Mouse (Mus musculus) MEL (cell line): ENCODE measurements around the gene Doc2g.

Experiments used
- CTCF ChIP-seq, 3 experiments: IDR thresholded peaks in 2 of 3; conservative IDR thresholded peaks in 1 of 3; 2 replicates each; pipeline ENCODE4 v1.5.1; 2011 to 2012; ENCODE audit warnings: low read length in 3 of 3, low read depth in 2 of 3, mild to moderate bottlenecking in 2 of 3, improper control_type of control experiment in 1 of 3, inconsistent platforms in 1 of 3, mixed read lengths in 1 of 3, moderate library complexity in 1 of 3; ENCODE audit not compliant: control insufficient read depth in 1 of 3, insufficient read depth in 1 of 3, poor library complexity in 1 of 3, severe bottlenecking in 1 of 3
- E2F4 ChIP-seq: IDR thresholded peaks from 2 replicates; pipeline ENCODE4 v1.6.1; 2011; ENCODE audit warnings: low read depth, low read length, improper control_type of control experiment, borderline replicate concordance
- EP300 ChIP-seq, 2 experiments: IDR thresholded peaks; 2 replicates each; pipeline ENCODE4 v1.6.1; 2011; ENCODE audit warnings: improper control_type of control experiment in 2 of 2, low read length in 2 of 2, low read depth in 1 of 2, mild to moderate bottlenecking in 1 of 2
- GABPA ChIP-seq: IDR thresholded peaks from 2 replicates; pipeline ENCODE4 v1.6.1; 2012; ENCODE audit warnings: low read depth, mild to moderate bottlenecking, inconsistent platforms, low read length, improper control_type of control experiment, moderate library complexity
- GATA1 ChIP-seq: IDR thresholded peaks from 2 replicates; pipeline ENCODE4 v1.6.1; 2011; ENCODE audit warnings: low read depth, low read length, improper control_type of control experiment
- JUND ChIP-seq: IDR thresholded peaks from 2 replicates; pipeline ENCODE4 v1.6.1; 2011; ENCODE audit warnings: low read depth, mild to moderate bottlenecking, improper control_type of control experiment, low read length
- RAD21 ChIP-seq: IDR thresholded peaks from 2 replicates; pipeline ENCODE4 v1.6.1; 2011; ENCODE audit warnings: mild to moderate bottlenecking, low read depth, low read length, improper control_type of control experiment
- USF1 ChIP-seq: IDR thresholded peaks from 2 replicates; pipeline ENCODE4 v1.6.1; 2014; ENCODE audit warnings: low read depth, mild to moderate bottlenecking, inconsistent platforms, low read length, improper control_type of control experiment, moderate library complexity
- ZC3H11A ChIP-seq: IDR thresholded peaks from 2 replicates; pipeline ENCODE4 v1.6.1; 2012; ENCODE audit warnings: low read depth, mild to moderate bottlenecking, inconsistent platforms, low read length, improper control_type of control experiment
- ZNF384 ChIP-seq: IDR thresholded peaks from 2 replicates; pipeline ENCODE4 v1.6.1; 2012; ENCODE audit warnings: low read depth, mild to moderate bottlenecking, inconsistent platforms, low read length, improper control_type of control experiment

GRCm38 (mm10) chr19:3967258-3967657 is 35.9 kb upstream of the Doc2g start:
- TF ChIP-seq CTCF (IDR thresholded peaks at IDR 0.05 in 2 of 3, conservative IDR thresholded peaks at IDR 0.05 in 1 of 3; ENCODE audit: control insufficient read depth in 1 of 3, insufficient read depth in 1 of 3, low read depth in 2 of 3, low read length in 3 of 3, poor library complexity in 1 of 3, severe bottlenecking in 1 of 3) (no peak), USF1 (no peak), ZNF384 (no peak), EP300 (IDR thresholded peaks at IDR 0.05; ENCODE audit: low read depth in 1 of 2, low read length in 2 of 2) (no peak; a peak in 1 of 4 replicates), ZC3H11A (no peak), RAD21 (no peak), JUND (no peak), GABPA (no peak), E2F4 (no peak), GATA1 (no peak)
